Mouse (Mus musculus) liver, postnatal 0 days (tissue): ENCODE measurements at regions not wholly inside any gene's neighbourhood (a gene's known extent, or its start where the extent isn't known, plus 50 kb on each side); places are given as distances from the start of the nearest gene placed in this dataset.

Experiments used
- ATAC-seq: fragments of 200-750 bp; cut with Nextera tagmentation; 2 replicates; pipeline ENCODE4 v1.8.0; 2017; ENCODE audit warnings: mild to moderate bottlenecking, moderate library complexity
- DNase-seq: peaks from one replicate; pipeline ENCODE4 v3.0.0-alpha.2; 2016
- H3K27ac ChIP-seq: fragments of 300-500 bp; sonication (generic); 2 replicates; pipeline ENCODE4 v1.5.1; 2014; ENCODE audit warnings: antibody characterized with exemption, moderate library complexity, mild to moderate bottlenecking, low read depth
- H3K27me3 ChIP-seq: fragments of 300-500 bp; sonication (generic); 2 replicates; pipeline ENCODE4 v1.6.1; 2014; ENCODE audit warnings: low read length, control low read depth, mixed read lengths; ENCODE audit not compliant: insufficient read depth
- H3K36me3 ChIP-seq: fragments of 300-500 bp; sonication (generic); replicated peaks from 2 replicates; pipeline ENCODE4 v1.6.1; 2014; ENCODE audit warnings: mild to moderate bottlenecking, control low read depth, low read length, moderate library complexity, mixed read lengths; ENCODE audit not compliant: insufficient read depth
- H3K4me1 ChIP-seq: fragments of 300-500 bp; sonication (generic); 2 replicates; pipeline ENCODE4 v1.6.1; 2014; ENCODE audit warnings: antibody characterized with exemption, mild to moderate bottlenecking, control low read depth; ENCODE audit not compliant: insufficient read depth
- H3K4me2 ChIP-seq: fragments of 300-500 bp; sonication (generic); 2 replicates; pipeline ENCODE4 v1.6.1; 2014; ENCODE audit warnings: low read depth, mild to moderate bottlenecking, low read length, moderate library complexity, mixed read lengths
- H3K4me3 ChIP-seq: fragments of 300-500 bp; sonication (generic); 2 replicates; pipeline ENCODE4 v1.5.1; 2014; ENCODE audit warnings: low read depth, low read length
- H3K9ac ChIP-seq: fragments of 300-500 bp; sonication (generic); replicated peaks from 2 replicates; pipeline ENCODE4 v1.6.1; 2014; ENCODE audit warnings: mild to moderate bottlenecking, moderate library complexity
- H3K9me3 ChIP-seq: fragments of 300-500 bp; sonication (generic); 2 replicates; pipeline ENCODE4 v1.6.1; 2016; ENCODE audit warnings: mild to moderate bottlenecking, control low read depth, low read length, mixed read lengths
- CTCF ChIP-seq: sonication (generic); IDR thresholded peaks from 2 replicates; pipeline ENCODE4 v1.5.1; 2016; ENCODE audit warnings: antibody characterized with exemption, low read depth
- EP300 ChIP-seq: IDR thresholded peaks from 2 replicates; pipeline ENCODE4 v1.6.1; 2016; ENCODE audit warnings: antibody characterized with exemption, low read depth, mild to moderate bottlenecking
- WGBS: fragments of 180-500 bp; shearing (Covaris S2); extraction: QIAGEN DNeasy Blood & Tissue Kit; methylation state at CpG from one replicate; pipeline ENCODE4 v1.1.7; 2014; ENCODE audit not compliant: insufficient replicate concordance; 5-methylcytosine and 5-hydroxymethylcytosine counted together

DNA sequence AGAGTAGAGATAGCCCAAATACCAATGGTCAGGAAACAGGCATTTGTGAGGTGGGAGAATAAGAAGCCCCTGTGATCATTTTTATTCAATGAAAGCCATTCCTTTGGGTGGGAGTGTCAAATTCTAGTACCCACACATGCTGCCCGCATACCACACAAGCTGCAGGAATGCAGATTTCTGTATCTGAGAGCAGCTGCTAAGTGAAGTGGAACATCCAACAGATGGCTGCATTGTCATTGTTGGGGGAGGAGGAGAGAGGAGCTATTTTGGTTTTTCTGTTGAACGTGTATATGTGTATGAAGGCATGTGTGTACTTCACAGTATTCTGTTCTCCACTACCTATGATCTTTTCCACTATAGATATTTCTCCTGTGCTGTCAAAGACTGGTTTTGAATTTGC lies 392.3 kb upstream of the Mef2c start:
- no peaks in the 10 kb centered on the region for H3K27me3 ChIP-seq
- ATAC-seq (peak; percentile 60), DNase-seq (peak; percentile 13)
- no peak overlapping the region for H3K9ac ChIP-seq
- no peaks in the 10 kb centered on the region for H3K9me3 ChIP-seq
- TF ChIP-seq CTCF = no peak
- TF ChIP-seq EP300 = peak; percentile 34; the same call in 1 of the 2 replicates
- WGBS = 17% methylated on average over 2 of the region's 2 CpGs
- no peak overlapping the region for H3K27ac ChIP-seq
- no peaks in the 10 kb centered on the region for H3K36me3 ChIP-seq
- H3K4me1 ChIP-seq = no peaks in the 10 kb centered on the region
- H3K4me2 ChIP-seq = no peak overlapping the region
- no peak overlapping the region for H3K4me3 ChIP-seq

DNA sequence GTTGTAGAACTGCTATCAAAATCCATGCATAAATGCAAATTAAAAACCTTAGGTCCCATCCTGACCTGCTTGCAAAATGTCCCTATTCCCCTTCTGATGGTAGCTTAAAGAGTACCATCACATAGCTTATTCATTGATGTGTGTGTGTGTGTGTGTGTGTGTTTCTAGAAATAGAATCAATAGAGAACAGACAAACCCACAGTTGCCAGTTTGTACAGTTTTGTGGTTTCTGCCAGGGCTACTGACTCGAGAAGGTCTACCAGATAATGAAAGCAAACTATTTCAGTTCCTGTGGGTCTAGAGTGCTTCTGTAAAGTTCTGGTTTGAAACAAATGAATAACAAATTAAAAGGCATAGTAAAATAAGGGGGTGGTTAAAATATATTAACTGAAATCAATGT lies 391.5 kb upstream of the Mef2c start:
- Histone ChIP-seq H3K27me3 (no peaks in the 10 kb centered on the region), H3K9ac (no peak overlapping the region), H3K4me3 (no peak overlapping the region), H3K36me3 (no peaks in the 10 kb centered on the region), H3K9me3 (no peaks in the 10 kb centered on the region), H3K4me2 (no peak overlapping the region), H3K4me1 (no peaks in the 10 kb centered on the region), H3K27ac (no peak overlapping the region)
- WGBS = 12% methylated on average over 1 of the region's 1 CpGs
- DNase-seq (no peak), ATAC-seq (peak; percentile 67)
- TF ChIP-seq CTCF = no peak
- TF ChIP-seq EP300 = peak; percentile 36

DNA sequence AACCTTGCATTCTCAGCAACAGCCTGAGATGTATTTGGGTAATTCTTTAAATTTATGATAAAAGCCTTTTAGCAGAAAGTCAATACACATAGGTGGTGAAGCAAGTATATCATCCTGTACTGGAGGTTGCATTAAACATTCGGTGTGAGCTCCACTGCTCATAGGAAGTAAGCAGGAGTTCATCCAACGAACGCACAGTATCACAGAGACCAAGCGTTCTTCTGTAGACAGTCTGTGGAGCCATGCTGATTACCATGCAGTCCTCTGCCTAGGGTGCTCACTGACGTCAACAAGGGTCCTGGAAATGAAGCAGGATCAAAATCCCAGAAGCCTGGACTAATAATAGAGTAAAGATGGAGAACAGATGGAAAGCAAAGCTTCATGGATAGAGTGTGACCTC lies 391.1 kb upstream of the Mef2c start:
- ATAC-seq = peak; percentile 35; the same call in 1 of the 2 replicates
- H3K4me2 ChIP-seq = no peak overlapping the region
- peak overlapping the region; percentile 22; the same call in 1 of the 2 replicates for H3K27ac ChIP-seq

DNA sequence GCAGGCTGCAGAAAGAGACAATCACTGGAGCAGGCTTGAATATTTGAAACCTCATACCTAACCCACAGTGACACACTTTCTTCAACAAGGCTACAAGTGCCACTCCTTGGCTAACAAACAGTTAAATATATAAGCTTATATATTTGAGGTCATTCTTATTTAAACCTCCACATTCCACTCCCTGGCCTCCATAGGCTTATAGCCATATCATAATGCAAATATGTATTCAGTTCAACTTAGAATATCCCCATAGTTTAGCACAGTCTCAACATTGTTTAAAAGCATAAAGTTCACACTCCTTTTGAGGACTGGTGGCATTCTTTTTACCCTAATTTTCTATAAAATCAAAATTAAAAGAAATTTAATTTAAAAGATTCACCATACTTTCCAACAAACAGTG lies 390.0 kb upstream of the Mef2c start:
- no peak overlapping the region for H3K4me3 ChIP-seq
- H3K27ac ChIP-seq = no peak overlapping the region
- ATAC-seq = no peak
- no peak overlapping the region for H3K4me2 ChIP-seq
- H3K9ac ChIP-seq = no peak overlapping the region
- no peaks in the 10 kb centered on the region for H3K4me1 ChIP-seq
- H3K36me3 ChIP-seq = no peaks in the 10 kb centered on the region
- no peak for TF ChIP-seq CTCF
- no peak for TF ChIP-seq EP300
- no peaks in the 10 kb centered on the region for H3K27me3 ChIP-seq
- no peaks in the 10 kb centered on the region for H3K9me3 ChIP-seq
- DNase-seq = no peak

More for the DNA sequence above, 391.1 kb upstream of the Mef2c start:
- TF ChIP-seq CTCF (no peak), EP300 (no peak; the same call in 1 of the 2 replicates)
- DNase-seq = no peak
- Histone ChIP-seq H3K27me3 (no peaks in the 10 kb centered on the region), H3K36me3 (no peaks in the 10 kb centered on the region), H3K9ac (no peak overlapping the region), H3K4me1 (no peaks in the 10 kb centered on the region), H3K4me3 (no peak overlapping the region), H3K9me3 (no peaks in the 10 kb centered on the region)
- 35% methylated on average over 5 of the region's 5 CpGs for WGBS

DNA sequence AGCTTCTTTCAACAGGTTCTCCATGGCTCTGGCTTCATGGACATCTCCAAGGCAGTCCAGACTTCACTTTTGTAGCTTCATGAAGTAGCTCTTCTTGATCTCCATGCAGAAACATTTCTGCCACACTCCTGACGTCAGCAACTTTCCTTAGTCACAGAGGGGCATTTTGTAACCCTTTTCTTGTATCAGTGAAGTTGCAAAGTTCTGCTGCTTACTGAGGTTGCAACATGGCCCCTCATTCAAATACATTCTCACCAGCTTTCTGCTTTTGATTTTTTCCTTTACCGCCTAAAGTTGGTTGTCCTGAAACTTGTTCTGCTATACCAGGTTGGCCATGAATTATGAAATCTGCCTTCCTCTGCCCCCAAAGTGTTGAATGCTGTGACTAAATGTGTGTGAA lies 389.4 kb upstream of the Mef2c start:
- no peak overlapping the region for H3K4me3 ChIP-seq
- no peaks in the 10 kb centered on the region for H3K9me3 ChIP-seq
- H3K4me2 ChIP-seq = no peak overlapping the region
- TF ChIP-seq CTCF = no peak
- no peak for TF ChIP-seq EP300
- no peak overlapping the region for H3K27ac ChIP-seq
- no peak for ATAC-seq
- H3K9ac ChIP-seq = no peak overlapping the region
- DNase-seq = no peak
- no peaks in the 10 kb centered on the region for H3K4me1 ChIP-seq
- no peaks in the 10 kb centered on the region for H3K27me3 ChIP-seq
- 62% methylated on average over 2 of the region's 2 CpGs for WGBS
- H3K36me3 ChIP-seq = no peaks in the 10 kb centered on the region

DNA sequence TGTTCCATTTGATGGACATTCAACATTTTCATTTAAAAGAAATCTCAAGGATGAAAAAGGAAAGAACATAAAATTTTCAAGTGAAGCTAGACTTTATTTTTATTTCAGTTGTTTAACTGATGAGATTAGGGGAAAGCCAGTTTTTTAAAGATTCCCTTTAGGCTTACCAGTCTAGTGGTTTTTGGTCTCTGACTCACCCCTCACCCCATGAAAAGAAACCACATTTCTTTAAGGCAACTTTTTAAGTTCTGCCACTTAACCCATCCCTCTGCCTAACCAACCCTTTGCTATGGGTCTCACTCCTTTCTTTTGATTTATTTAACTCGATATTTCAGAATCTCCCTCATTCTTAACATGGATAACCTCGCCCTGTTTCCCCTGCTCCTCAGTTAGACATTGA lies 388.1 kb upstream of the Mef2c start:
- ATAC-seq (no peak), DNase-seq (no peak)
- TF ChIP-seq EP300 (no peak), CTCF (no peak)
- Histone ChIP-seq H3K9ac (no peak overlapping the region), H3K9me3 (no peaks in the 10 kb centered on the region), H3K4me3 (no peak overlapping the region), H3K27me3 (no peaks in the 10 kb centered on the region), H3K27ac (no peak overlapping the region), H3K4me2 (no peak overlapping the region), H3K4me1 (no peaks in the 10 kb centered on the region), H3K36me3 (no peaks in the 10 kb centered on the region)
- 52% methylated on average over 2 of the region's 2 CpGs for WGBS

DNA sequence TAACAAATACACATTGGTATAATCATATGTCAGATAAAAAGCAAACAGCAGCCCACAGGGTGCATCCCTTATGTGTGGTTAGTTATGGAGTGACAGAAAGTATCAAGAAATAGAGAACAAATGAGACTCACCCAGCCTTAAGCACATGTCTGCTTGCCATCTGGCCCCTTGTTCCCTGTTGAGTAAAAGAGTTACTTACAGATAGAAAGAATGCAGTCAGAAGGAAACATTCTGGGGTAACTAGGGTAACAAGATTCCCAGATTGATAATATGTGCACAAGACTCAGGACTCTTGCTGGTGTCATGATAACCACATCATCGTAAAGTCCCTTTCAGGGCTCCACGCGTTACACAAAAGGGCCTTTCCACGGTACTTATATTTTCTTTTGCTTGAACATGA lies 383.5 kb upstream of the Mef2c start:
- H3K4me3 ChIP-seq = no peak overlapping the region
- no peak overlapping the region for H3K9ac ChIP-seq
- H3K27me3 ChIP-seq = no peaks in the 10 kb centered on the region
- H3K4me1 ChIP-seq = no peaks in the 10 kb centered on the region
- H3K27ac ChIP-seq = no peak overlapping the region
- WGBS = 72% methylated on average over 4 of the region's 4 CpGs
- H3K9me3 ChIP-seq = no peaks in the 10 kb centered on the region
- no peak overlapping the region for H3K4me2 ChIP-seq
- DNase-seq = no peak
- TF ChIP-seq EP300 (no peak), CTCF (no peak)
- no peaks in the 10 kb centered on the region for H3K36me3 ChIP-seq
- ATAC-seq = no peak
